Mouse (Mus musculus): Measurements from ENCODE around the gene Clasp1.
A peak's percentile ranks its signal among the peaks of the same experiment; 100 is the strongest.

Clasp1 gene

DNA sequence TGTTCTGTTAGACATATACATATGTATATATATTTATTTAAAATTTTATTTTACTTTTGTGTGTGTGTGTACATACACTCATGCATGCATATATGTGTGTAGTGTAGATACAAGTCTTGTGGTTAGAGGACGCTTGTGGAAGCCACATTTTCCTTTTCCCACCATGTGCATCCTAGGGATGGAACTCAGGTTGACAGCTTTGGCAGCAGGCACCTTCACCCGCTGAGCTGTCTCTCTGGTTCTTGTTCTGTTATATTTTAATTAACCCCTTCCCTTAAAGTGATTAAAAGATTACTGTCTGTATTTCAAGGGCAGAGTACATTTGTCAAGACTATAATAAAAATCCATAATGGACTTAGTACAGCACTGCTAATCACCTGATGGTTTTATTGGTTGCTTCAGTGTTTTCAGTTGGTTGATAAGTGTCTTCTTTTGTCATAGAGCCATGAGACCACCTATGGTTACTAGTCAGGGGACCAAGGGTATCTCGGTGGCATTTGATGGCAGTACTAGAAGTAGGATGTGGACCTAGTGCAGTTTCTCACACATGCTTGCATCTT lies 62.1 kb downstream of the Clasp1 start:
- no peak for DNase-seq (ENCODE audit: low read depth)

GRCm38 (mm10) chr1:118453577-118453976 lies 64.7 kb downstream of the Clasp1 start:
- DNase-seq (ENCODE audit: low read depth) = no peak

DNA sequence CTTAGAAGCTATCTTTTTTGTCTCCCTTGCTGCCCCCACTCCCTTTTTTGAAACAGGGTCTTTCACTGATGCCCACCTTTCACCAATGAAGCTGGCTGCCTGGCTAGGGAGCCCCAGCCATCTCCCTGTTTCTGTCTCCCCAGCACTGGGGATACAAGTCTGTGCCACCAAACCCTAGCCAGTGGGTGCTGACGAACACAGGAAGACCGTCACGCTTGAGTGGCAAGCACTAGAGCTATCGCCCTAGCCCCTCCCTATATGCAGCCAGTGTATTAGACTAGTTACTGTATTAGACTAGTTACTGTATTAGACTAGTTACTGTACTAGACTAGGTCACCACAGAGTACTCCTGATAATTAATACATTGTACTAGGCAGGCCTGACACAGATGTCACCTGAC lies 66.0 kb downstream of the Clasp1 start:
- DNase-seq (ENCODE audit: low read depth) = no peak

GRCm38 (mm10) chr1:118457256-118457882 lies 68.5 kb downstream of the Clasp1 start:
- DNase-seq (ENCODE audit: low read depth) = no peak

DNA sequence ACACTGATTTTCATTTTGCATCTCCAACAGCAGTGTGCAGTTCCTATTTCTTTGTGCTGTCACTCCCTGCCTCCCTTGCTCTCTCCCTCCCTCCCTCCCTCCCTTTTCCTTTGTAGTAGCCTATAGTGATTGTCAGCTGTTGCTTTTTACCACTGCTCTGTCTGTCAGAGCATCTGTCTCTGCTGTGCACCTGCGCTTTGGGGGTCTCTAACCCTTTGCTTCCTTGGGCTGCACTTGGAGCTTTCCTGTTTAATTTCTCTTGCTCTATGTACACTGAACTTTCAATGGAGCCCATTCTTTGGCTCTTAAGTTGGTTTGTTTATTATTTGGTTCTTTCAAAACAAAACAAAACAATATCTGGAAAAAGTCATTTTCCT lies 69.0 kb downstream of the Clasp1 start:
- DNase-seq (ENCODE audit: low read depth) = no peak

- peak; percentile 35 for DNase-seq (ENCODE audit: low read depth)
Measured at GRCm38 (mm10) chr1:118458279-118458678, 69.4 kb downstream of the Clasp1 start.

DNA sequence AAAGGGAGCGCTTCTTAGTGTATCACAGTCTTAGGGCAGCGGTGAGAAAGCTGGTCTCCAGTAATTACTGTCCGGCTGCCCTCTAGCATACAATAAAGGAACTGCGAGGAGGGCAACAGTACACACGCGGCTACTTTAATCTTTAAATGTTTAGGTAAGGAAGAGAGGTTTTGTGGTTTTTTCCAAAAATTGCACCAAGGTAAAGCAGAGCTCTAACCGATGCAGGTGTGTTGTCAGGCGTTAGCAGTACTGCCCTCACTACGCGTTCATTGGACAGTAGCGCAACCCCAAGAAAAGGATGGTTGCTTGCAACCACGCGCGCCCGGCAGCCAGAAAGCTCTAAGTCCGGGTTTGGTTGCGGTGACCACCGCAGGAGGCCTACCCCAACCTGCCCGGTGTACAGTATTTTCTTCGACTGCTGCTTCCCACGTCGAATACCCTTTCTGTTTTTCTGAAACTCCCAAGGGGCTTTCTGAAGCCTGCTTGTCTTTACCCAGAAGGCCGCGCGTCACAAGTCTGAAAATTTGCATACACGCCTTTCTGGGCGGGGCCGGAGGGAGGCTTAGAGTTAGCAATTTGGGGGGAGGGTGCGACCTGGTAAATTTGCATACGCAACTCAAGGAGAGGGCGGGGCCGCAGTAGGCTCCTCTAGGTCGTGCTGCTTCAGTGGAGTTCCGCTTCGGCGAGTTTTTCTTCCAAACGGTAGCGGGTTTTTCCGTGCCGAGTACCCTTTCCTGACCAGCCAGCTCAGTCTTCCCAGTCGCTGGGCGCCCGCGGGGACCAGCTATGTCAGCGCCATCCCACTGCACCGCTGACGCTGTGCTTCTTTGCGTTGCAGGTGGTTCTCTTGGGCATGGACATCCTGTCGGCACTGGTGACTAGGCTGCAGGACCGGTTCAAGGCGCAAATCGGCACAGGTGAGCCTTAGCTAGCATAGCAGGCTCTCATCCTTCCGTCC lies 70.4 kb downstream of the Clasp1 start:
- peak; percentile 88 for DNase-seq (ENCODE audit: low read depth)

GRCm38 (mm10) chr1:118460716-118461115 lies 71.9 kb downstream of the Clasp1 start:
- no peak for DNase-seq (ENCODE audit: low read depth)

DNA sequence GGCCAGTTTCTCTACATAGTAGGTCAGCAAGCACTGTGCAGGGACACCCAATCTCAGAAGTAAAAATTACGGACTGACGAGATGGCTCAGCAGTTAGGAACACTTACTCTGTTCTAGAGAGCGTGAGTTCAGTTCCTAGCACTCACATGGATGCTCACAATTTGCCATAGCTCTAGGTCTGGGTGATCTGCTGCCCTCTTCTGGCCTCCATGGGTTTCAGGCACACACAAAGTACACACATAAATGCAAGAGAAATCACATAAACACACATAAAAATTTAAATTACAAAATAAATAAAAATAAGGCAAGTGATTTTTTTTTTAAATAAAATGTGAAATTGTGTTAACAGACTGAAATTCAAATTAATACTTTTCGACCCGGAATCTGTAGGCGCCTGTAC lies 77.2 kb downstream of the Clasp1 start:
- peak; percentile 43 for DNase-seq (ENCODE audit: low read depth)

DNA sequence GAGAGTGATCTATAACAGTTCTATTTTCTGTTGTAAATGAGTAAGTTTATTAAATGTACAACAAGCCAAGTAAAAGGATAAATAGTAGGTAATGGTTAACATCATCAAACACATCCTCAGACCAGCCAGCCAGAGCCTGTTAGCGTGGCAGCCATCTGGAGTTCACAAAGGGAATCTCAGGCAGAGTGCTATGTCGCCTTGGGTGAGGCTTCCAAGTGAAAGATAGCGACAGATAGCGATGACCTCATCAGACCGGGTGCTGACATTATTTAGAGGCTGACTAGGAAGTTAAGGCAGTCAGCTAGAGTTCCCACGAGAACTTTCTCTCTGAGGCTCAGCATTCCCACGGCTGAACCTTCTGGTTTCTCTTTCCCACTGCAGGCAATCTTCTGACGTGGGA lies 83.5 kb downstream of the Clasp1 start:
- DNase-seq (ENCODE audit: low read depth) = no peak

GRCm38 (mm10) chr1:118476919-118477318 lies 88.1 kb downstream of the Clasp1 start:
- DNase-seq (ENCODE audit: low read depth) = peak; percentile 79

- DNase-seq (ENCODE audit: low read depth) = peak; percentile 50
Measured at GRCm38 (mm10) chr1:118479246-118479645, 90.4 kb downstream of the Clasp1 start.

- DNase-seq (ENCODE audit: low read depth) = no peak
Measured at GRCm38 (mm10) chr1:118480484-118481364, 91.9 kb downstream of the Clasp1 start.

DNA sequence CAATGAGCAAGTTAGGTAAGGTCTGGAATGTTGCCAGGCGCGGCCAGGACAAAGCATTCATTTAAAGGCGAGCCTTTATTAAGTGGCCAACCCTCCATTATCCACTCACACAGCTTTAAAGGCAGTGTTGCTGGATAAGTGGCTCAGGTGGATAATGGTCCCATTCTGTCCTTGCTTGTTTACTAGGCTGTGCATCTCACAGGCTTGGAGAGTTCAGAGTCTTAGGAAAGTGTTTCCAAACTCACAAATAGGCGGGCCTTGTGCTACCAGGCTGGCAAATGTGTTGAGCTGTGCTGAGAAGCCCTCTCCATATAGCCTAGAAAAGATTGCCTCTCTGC lies 92.5 kb downstream of the Clasp1 start:
- no peak for DNase-seq (ENCODE audit: low read depth)

DNA sequence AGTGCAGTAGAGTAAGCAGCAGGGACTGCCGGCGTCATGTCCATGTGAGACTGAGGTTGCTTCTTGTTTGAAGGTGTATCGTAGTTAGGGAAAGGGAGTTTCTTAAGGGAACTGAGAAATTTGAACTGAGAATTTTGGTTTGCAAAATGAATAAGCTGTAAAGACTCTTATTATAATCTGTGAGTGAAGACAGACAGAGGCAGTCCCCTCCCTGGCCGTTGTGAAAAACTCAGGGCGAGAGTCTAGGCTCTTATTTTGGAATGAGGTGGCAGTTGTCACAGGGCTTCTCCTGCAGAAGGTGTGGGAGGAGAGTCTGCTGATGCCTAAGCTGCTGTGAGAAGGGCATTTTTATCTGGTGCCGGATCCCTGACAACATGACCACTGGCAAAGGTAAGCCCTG lies 92.8 kb downstream of the Clasp1 start:
- DNase-seq (ENCODE audit: low read depth) = no peak

- DNase-seq (ENCODE audit: low read depth) = no peak
Measured at GRCm38 (mm10) chr1:118482285-118483019, 93.6 kb downstream of the Clasp1 start.

- DNase-seq (ENCODE audit: low read depth) = no peak
Measured at GRCm38 (mm10) chr1:118483504-118484096, 94.7 kb downstream of the Clasp1 start.

GRCm38 (mm10) chr1:118485572-118485971 lies 96.7 kb downstream of the Clasp1 start:
- no peak for DNase-seq (ENCODE audit: low read depth)

- no peak for DNase-seq (ENCODE audit: low read depth)
Measured at GRCm38 (mm10) chr1:118486021-118486420, 97.2 kb downstream of the Clasp1 start.

DNA sequence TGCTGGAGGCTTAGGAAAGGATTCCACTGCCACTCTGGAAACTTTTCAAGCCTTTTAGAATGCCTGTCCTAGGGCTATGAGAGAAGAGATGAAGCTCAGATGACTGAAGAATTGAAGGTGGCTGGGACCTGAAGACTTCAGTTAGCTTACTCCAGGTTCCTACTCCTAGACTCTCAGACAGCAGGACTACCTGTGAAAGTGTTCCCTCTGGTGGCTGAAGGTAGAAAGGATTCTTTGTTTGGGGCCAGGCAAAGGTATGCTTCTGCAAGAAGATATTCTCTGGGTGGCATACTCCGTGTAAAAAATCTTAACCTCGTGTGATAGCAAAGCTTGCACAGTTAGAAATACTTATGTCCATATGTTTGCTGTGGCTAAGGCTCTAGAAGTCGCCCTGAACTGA lies 104.0 kb downstream of the Clasp1 start:
- DNase-seq (ENCODE audit: low read depth) = peak; percentile 26

DNA sequence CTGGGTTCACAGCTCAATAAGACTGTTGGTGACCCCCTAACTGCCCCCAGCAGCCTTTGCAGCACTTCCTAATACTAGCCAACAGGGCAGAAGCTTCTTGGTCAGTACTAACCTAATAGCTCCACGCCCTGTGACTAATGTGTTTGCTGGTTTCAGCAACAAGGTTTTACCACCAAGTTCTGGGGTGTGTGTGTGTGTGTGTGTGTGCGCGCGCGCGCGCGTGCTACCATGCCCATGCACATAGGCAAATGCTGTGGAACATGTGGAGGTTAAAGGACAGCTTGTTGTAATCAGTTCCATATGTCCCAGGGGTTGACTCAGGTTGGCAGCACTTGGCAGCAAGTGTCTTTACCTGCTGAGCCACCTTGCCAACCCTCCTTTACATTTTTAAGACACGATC lies 105.7 kb downstream of the Clasp1 start:
- peak; percentile 61 for DNase-seq (ENCODE audit: low read depth)
